Mouse (Mus musculus): ENCODE results near the gene D6Ertd527e. TPM values are rescaled to one million over a fixed set of nuclear protein-coding genes. Genes with fewer than 3 reads are reported as not detected.

The D6Ertd527e gene
- polyA plus RNA-seq, 1 experiment from 2014 or later: not detected

DNA sequence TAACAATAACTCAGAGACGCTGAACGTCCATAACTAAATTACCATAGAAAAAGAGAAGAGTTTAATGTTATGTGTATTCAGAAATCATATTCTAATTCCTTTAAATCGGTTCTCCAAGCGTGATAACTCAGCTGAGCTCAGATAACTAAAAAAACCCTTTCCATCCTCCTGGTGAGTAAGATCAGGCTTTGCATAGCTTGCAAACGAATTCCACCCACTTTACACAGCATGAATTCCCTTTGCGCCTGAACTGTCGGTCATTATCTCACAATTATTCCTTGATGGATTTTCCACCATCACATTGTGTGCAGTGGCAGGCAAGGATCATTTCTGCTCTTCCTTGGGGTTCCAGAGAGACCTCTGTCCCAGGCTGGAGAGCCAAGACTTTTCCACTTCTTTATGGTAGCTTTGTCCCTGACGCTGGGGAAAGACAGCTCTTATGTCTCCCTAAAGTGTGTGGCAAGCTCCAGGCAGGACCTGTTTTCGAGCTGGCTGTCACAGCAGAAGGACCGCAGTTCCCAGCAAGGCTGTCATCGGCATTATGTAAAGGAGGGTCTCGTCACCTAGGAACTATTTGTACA lies 29.5 kb downstream of the D6Ertd527e start:
- Histone ChIP-seq H3K4me1 (no peaks in the 10 kb centered on the region), H3K36me3 (peaks cover 17% of the 10 kb centered on the region), H3K4me2 (replicated peaks) (no peak overlapping the region), H3K9ac (replicated peaks) (no peak overlapping the region), H3K27ac (replicated peaks) (no peak overlapping the region), H3K27me3 (no peaks in the 10 kb centered on the region), H3K4me3 (no peak overlapping the region), H3K9me3 (peaks cover 6% of the 10 kb centered on the region; the same call in 1 of the 2 replicates)
- no peak for ATAC-seq (ENCODE audit: low FRiP score, low read depth)
- WGBS: 74% methylated on average over 12 of the region's 12 CpGs

DNA sequence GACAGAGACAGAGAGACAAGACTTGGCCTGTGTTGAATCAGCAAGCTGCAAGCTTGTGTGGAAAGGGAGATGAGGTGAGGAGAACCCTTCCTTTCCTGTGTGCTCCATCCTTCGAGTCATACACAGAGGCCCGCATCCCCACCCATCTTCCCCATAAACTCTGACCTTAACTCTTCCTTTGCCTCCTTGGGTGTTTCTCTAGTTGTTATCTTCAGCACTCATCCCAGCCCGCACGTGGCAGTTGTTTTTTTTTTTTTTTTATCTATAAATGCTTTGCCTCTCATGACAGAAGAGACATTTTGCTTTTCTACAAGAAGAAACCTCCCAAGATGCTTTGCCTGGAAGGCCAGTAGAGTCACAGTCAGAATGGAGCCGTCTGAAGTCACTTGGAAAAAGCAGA lies 33.9 kb downstream of the D6Ertd527e start:
- Histone ChIP-seq H3K27me3 (no peaks in the 10 kb centered on the region), H3K36me3 (peaks cover 13% of the 10 kb centered on the region), H3K9ac (replicated peaks) (no peak overlapping the region), H3K4me1 (0 out of 2 replicates have a peak, but pooled peaks cover 4% of the 10 kb centered on the region), H3K27ac (replicated peaks) (no peak overlapping the region), H3K4me2 (replicated peaks) (no peak overlapping the region), H3K4me3 (no peak overlapping the region), H3K9me3 (no peaks in the 10 kb centered on the region)
- no peak for ATAC-seq (ENCODE audit: low FRiP score, low read depth)
- WGBS: 89% methylated on average over 5 of the region's 5 CpGs

DNA sequence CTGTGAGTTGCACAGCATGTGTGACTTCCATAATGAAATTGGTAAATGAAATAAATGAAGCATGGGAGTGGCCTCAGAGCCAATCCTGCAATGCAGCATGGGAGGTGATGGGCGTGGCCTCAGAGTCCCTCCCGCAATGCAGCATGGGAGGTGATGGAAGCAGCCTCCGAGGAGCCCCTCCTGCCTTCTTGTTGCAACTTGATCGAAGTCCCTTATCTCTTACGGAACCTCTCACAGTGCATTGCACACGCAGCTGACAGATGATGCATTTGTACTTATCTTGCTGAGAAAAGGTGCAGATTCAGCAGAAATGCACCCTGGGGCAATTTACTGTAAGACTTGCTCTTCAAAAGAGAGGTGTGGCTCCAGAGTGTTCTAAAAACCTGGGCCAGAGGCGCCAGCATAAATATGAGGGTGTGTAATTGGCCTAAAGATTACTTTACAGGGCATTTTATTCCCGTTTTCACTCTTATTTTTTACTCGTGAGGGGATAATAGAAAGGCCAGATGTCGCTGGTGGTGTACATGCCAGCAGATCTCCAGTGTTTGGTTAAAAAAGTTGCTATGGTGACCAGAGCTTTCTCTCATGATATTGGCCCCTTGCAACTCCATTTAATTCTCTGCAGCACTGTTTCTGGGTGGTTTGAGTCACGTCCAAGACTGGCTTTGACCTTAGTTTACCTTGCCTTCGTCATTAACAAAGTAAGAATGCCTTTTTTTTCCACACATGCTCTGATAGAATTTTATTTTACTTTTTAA lies 35.4 kb downstream of the D6Ertd527e start:
- 0 out of 2 replicates have a peak, but pooled peaks cover 4% of the 10 kb centered on the region for H3K4me1 ChIP-seq
- H3K9me3 ChIP-seq: no peaks in the 10 kb centered on the region
- H3K36me3 ChIP-seq: peaks cover 13% of the 10 kb centered on the region
- H3K4me3 ChIP-seq: no peak overlapping the region
- WGBS: 82% methylated on average over 12 of the region's 12 CpGs
- H3K4me2 ChIP-seq (replicated peaks): no peak overlapping the region
- H3K27me3 ChIP-seq: no peaks in the 10 kb centered on the region
- H3K9ac ChIP-seq (replicated peaks): no peak overlapping the region
- ATAC-seq (ENCODE audit: low FRiP score, low read depth): no peak
- no peak overlapping the region for H3K27ac ChIP-seq (replicated peaks)

DNA sequence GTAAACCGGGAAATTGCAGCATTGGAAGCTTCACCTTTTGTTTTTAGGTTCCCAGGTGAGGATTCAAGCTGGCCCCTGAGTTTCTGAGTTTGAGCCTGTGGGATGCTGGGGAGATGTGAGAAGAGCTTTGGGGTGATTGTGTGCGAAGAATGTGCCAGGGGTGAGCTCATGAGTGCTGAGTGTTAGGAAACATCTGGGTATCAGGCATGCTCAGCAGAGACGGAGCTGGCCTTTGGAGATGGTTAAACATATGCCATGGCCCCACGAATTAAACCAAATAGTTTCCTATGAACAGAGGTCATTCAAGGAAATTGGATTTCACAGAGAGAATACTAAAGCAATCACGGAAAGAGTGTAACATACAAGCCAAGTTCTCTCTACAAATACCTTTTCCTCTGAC lies 37.7 kb downstream of the D6Ertd527e start:
- 0 out of 2 replicates have a peak, but pooled peaks cover 4% of the 10 kb centered on the region for H3K4me1 ChIP-seq
- H3K4me2 ChIP-seq (replicated peaks): no peak overlapping the region
- no peak for ATAC-seq (ENCODE audit: low FRiP score, low read depth)
- H3K4me3 ChIP-seq: no peak overlapping the region
- H3K9ac ChIP-seq (replicated peaks): no peak overlapping the region
- no peaks in the 10 kb centered on the region for H3K27me3 ChIP-seq
- no peaks in the 10 kb centered on the region for H3K9me3 ChIP-seq
- whole genome bisulfite sequencing: 84% methylated on average over 5 of the region's 5 CpGs
- no peaks in the 10 kb centered on the region for H3K36me3 ChIP-seq
- no peak overlapping the region for H3K27ac ChIP-seq (replicated peaks)

DNA sequence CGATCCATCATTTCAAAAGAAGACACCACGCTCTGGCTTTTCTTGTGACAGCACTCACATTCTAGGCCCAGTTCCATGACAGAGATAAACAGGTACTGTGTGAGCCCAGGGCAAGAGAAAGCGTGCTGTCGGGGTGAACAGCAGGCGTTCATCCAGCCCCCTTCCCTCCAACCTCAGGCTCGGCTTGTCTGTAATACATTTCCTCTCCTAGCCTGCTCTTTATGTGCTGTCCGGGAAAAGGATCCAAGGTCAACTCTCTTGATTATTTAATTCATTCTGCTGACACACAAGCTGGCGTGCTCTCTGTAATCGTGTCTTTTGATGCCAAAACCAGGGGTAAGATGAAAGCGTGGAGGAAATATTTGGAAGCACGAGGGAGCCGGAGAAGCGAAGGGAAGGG lies 39.0 kb downstream of the D6Ertd527e start:
- Histone ChIP-seq H3K9me3 (no peaks in the 10 kb centered on the region), H3K9ac (replicated peaks) (no peak overlapping the region), H3K27me3 (no peaks in the 10 kb centered on the region), H3K4me1 (0 out of 2 replicates have a peak, but pooled peaks cover 4% of the 10 kb centered on the region), H3K4me3 (no peak overlapping the region), H3K4me2 (replicated peaks) (no peak overlapping the region), H3K36me3 (no peaks in the 10 kb centered on the region), H3K27ac (replicated peaks) (no peak overlapping the region)
- no peak for ATAC-seq (ENCODE audit: low FRiP score, low read depth)
- WGBS: 65% methylated on average over 13 of the region's 13 CpGs

DNA sequence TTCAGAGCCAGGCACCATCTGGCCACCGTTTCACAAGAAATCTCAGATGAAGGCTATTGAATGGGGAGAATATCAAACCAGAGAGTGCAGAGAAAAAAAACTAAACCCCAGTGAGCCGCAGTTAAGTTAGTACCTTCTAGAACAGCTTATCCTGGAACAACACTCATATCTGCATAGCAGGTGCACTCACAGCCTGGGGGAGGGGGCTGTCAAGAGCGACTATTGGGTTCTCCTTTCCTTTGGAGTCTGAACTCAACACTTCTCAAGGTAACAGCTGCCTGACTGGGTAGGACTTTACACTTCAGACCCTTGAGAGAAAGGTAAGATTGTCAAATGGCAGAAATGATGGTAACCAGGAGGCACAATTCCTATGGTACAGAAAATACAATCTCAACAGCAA lies 43.4 kb downstream of the D6Ertd527e start:
- Histone ChIP-seq H3K27me3 (no peaks in the 10 kb centered on the region), H3K36me3 (no peaks in the 10 kb centered on the region), H3K4me2 (replicated peaks) (no peak overlapping the region), H3K9me3 (no peaks in the 10 kb centered on the region), H3K9ac (replicated peaks) (no peak overlapping the region), H3K4me1 (no peaks in the 10 kb centered on the region), H3K4me3 (no peak overlapping the region), H3K27ac (replicated peaks) (no peak overlapping the region)
- no peak for ATAC-seq (ENCODE audit: low FRiP score, low read depth)
- WGBS: 85% methylated on average over 3 of the region's 3 CpGs

DNA sequence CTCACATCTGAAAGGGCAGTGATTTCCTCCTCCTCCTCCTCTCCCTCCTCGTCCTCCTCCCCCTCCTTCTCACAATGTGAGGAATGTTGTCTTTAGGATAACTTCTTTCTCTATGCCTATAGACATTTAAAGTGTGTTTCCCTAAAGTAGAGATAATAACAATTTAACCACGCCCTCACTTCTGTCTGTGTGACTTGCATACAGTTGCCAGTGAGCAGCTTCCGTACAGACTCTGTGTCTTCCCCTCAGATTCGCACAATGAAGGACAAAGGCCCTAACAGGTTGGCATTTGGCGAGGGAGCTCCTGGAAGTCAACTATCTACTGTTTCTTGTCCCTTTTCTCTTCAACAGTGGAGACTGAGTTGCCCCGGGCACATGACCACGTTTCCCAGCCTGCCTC lies 45.9 kb downstream of the D6Ertd527e start:
- no peaks in the 10 kb centered on the region for H3K4me1 ChIP-seq
- H3K9ac ChIP-seq (replicated peaks): no peak overlapping the region
- no peak overlapping the region for H3K4me3 ChIP-seq
- H3K9me3 ChIP-seq: no peaks in the 10 kb centered on the region
- H3K36me3 ChIP-seq: no peaks in the 10 kb centered on the region
- no peaks in the 10 kb centered on the region for H3K27me3 ChIP-seq
- ATAC-seq (ENCODE audit: low FRiP score, low read depth): no peak
- WGBS: 89% methylated on average over 7 of the region's 7 CpGs
- H3K4me2 ChIP-seq (replicated peaks): no peak overlapping the region
- no peak overlapping the region for H3K27ac ChIP-seq (replicated peaks)

DNA sequence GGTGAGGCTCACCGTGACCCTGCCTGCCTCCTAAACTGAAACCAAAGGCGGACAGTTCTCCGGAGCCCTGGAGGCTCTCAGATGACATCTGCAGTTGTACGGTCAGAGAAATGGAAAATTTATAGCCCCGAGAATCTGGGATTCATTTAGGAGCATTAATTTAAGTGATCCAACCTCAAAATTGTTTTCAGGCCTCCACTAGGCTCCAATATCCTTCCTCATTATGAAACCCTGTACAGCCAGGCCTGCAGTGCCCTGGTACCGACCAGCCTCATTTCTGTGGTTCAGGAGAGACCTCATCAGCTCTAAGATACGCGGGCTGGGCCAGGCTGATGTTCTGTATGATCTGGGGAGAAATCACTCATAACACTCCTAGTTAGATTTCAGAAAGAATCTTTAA lies 46.9 kb downstream of the D6Ertd527e start:
- Histone ChIP-seq H3K9ac (replicated peaks) (no peak overlapping the region), H3K36me3 (no peaks in the 10 kb centered on the region), H3K27ac (replicated peaks) (no peak overlapping the region), H3K4me3 (no peak overlapping the region), H3K4me2 (replicated peaks) (no peak overlapping the region), H3K27me3 (no peaks in the 10 kb centered on the region), H3K4me1 (no peaks in the 10 kb centered on the region), H3K9me3 (no peaks in the 10 kb centered on the region)
- ATAC-seq (ENCODE audit: low FRiP score, low read depth): no peak
- WGBS: 90% methylated on average over 8 of the region's 8 CpGs

DNA sequence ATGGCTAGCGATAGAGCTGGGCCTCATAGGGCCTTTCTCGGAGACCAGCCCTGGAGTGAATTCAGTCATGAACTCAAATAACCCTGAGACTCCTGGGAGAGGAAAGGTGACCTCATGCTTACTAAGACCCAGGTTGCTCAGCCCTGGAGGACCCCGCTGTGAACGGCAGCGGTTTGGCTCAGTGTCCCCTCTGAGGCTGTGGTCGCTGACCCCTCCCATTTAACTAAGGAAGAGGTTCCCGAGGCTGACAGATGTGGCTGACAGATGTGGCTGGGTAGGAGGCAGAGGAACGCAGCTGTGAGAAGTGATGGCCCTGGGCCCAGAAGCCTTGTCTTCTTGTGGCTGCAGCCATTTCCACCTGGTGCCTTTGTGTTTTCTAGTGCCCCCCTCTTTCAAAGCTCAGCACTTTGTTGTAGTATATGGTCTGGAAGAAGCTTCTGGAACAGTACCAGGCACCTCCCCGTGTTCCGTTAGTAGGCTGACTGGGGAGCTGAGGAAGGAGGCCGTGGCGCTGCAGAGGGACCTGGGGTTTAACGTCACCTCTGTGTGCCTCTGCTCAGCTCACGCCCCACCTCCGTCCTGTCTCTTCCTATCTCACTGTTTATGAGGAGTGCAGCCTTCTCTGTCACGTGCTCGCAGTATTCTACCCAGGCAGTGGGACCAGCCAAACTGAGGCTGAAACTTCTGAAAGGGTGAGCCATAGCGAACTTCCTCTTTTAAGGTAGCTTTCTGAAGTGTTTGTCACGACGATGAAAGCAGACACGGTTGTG lies 48.1 kb downstream of the D6Ertd527e start:
- no peak for ATAC-seq (ENCODE audit: low FRiP score, low read depth)
- no peak overlapping the region for H3K27ac ChIP-seq (replicated peaks)
- WGBS: 82% methylated on average over 21 of the region's 21 CpGs

DNA sequence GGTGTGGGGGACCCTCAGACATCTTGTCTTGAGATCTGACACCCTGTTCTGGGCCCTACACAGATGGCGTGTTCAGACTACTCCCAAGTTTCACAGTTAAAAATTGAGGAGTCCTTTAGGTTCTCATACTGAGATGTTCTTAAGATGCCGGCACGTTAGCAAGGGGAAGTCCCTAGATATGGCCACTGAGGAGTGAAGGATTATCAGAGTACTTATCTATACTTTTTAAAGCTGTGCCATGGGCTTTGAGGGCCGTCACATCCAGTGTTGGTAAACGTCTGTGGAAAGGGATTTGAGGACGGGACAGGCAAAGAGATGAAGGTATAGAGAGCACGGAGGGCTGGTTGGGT lies 48.7 kb downstream of the D6Ertd527e start:
- Histone ChIP-seq H3K27ac (replicated peaks) (no peak overlapping the region), H3K4me2 (replicated peaks) (no peak overlapping the region)
- 83% methylated on average over 7 of the region's 7 CpGs for WGBS

More for the DNA sequence above, 48.1 kb downstream of the D6Ertd527e start:
- Histone ChIP-seq H3K9ac (replicated peaks) (no peak overlapping the region), H3K4me3 (no peak overlapping the region), H3K4me1 (no peaks in the 10 kb centered on the region), H3K36me3 (no peaks in the 10 kb centered on the region), H3K27me3 (no peaks in the 10 kb centered on the region), H3K9me3 (no peaks in the 10 kb centered on the region), H3K4me2 (replicated peaks) (no peak overlapping the region)

DNA sequence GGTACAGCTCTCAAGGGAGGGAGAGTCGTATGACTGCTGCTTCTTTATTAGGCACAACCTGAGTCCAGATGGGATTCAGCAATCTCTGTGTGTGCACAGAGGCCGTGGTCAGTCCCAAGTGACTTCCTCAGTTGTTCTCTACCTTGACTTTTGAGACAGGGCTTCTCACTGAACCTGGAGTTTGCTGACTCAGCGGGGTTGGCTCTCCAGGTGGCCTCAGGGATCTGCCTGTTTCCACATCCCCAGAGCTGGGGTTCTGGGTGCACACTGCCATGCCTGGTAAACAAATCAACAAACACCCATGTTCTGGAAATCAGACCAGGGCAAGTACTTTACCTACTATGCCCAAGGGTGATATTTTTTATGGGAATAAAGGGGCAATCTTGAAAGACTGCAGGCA lies 49.3 kb downstream of the D6Ertd527e start:
- Histone ChIP-seq H3K4me3 (no peak overlapping the region), H3K4me2 (replicated peaks) (no peak overlapping the region), H3K9me3 (no peaks in the 10 kb centered on the region), H3K4me1 (no peaks in the 10 kb centered on the region), H3K36me3 (no peaks in the 10 kb centered on the region), H3K9ac (replicated peaks) (no peak overlapping the region), H3K27ac (replicated peaks) (no peak overlapping the region), H3K27me3 (no peaks in the 10 kb centered on the region)
- WGBS: 85% methylated on average over 3 of the region's 3 CpGs
- ATAC-seq (ENCODE audit: low FRiP score, low read depth): no peak

More for the DNA sequence above, 48.7 kb downstream of the D6Ertd527e start:
- no peak for ATAC-seq (ENCODE audit: low FRiP score, low read depth)
- H3K4me3 ChIP-seq: no peak overlapping the region
- no peaks in the 10 kb centered on the region for H3K27me3 ChIP-seq
- H3K4me1 ChIP-seq: no peaks in the 10 kb centered on the region
- H3K9me3 ChIP-seq: no peaks in the 10 kb centered on the region
- H3K9ac ChIP-seq (replicated peaks): no peak overlapping the region
- H3K36me3 ChIP-seq: no peaks in the 10 kb centered on the region

DNA sequence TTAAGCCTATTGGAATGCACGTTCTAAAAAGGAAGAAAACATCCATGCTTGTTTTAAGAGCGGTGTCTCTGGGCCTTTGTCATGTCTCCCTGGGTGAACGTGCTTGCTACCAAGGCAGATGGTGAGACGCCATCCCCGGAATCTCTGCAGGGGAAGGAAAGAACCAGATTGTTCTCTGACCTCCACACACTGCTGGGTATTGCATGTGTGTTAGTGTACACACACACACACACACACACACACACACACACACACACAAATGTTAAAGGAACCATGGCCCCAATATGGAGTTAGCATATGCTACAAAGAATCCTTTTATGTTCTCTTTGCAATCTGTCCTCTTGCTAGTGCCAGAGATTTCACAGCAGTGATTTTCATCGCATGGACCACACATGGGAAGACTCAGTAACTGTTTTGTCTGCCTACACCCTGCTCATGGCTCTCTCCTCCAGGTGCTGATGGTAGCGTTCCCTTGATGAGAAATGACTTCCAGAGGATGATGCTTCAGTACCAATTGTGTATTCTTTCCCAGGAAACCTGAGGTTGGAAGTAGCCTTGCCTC lies 53.6 kb downstream of the D6Ertd527e start:
- ATAC-seq (ENCODE audit: low FRiP score, low read depth): no peak

More for the DNA sequence above, 53.6 kb downstream of the D6Ertd527e start:
- no peaks in the 10 kb centered on the region for H3K9me3 ChIP-seq
- H3K27me3 ChIP-seq: no peaks in the 10 kb centered on the region
- no peak overlapping the region for H3K4me2 ChIP-seq (replicated peaks)
- H3K4me1 ChIP-seq: no peaks in the 10 kb centered on the region
- WGBS: 74% methylated on average over 5 of the region's 7 CpGs
- no peak overlapping the region for H3K9ac ChIP-seq (replicated peaks)
- no peak overlapping the region for H3K4me3 ChIP-seq
- no peaks in the 10 kb centered on the region for H3K36me3 ChIP-seq
- H3K27ac ChIP-seq (replicated peaks): no peak overlapping the region

Data from midbrain, embryonic 12.5 days (tissue).